Mouse (Mus musculus) megakaryocyte, embryonic 14.5 days (primary cell): ENCODE results near the gene Aldh8a1.

ENCODE experiments used
- FLI1 ChIP-seq: IDR thresholded peaks from 2 replicates; pipeline ENCODE4 v1.6.1; 2012; ENCODE audit warnings: low read length, inconsistent platforms, mixed read lengths
- GATA1 ChIP-seq: IDR thresholded peaks from 3 replicates; pipeline ENCODE4 v1.6.1; 2012; ENCODE audit warnings: mixed read lengths, low read length, inconsistent platforms, borderline replicate concordance

DNA sequence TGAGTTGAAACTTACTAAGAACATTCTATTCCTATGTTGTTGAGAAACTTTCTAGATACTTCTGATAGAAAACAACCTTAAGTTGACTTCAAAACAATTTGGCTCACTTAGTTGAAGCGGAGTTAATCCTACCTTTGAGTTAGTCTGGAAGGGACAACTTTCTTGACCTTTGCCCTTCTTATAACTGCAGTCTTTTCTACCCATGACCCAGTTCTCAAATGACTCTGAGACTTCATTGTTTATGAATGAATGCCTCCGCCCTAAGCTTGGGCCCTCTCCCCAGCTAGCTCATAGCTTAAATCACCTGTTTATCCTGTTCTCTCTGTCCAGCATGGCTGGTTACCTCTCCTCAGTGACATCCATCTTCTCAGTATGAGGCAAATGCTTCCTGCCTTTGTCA is 7.5 kb upstream of the Aldh8a1 start:
- TF ChIP-seq GATA1 (no peak), FLI1 (no peak)
